Mouse (Mus musculus): ENCODE results near the gene Areg. TPM values are rescaled to one million over a fixed set of nuclear protein-coding genes. Genes with fewer than 3 reads are reported as not detected.
A peak's percentile ranks its signal among the peaks of the same experiment; 100 is the strongest.

The Areg gene
- polyA plus RNA-seq, 1 experiment: not detected

DNA sequence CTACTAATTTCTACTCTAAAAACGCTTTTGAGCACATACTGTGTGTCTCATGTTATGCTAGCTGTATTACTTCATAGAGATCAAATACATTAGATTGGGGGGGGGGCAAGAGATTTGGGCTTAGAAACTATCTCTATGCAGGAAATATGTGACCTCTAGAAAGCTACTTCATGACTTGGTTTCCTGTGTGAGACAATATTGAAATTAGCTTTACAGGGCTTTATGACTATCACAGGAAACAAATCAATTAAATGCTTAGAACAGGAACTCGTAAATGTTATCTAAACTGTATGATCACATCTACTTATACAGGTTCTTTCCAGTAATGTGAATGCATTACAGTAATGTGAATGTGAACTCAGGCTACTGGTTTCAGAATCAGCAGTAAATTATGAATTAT lies 15.3 kb upstream of the Areg start:
- no peak for TF ChIP-seq POLR2A (IDR thresholded peaks at IDR 0.05; ENCODE audit: insufficient read depth, low read length)
- no peak for TF ChIP-seq EP300 (IDR thresholded peaks at IDR 0.05; ENCODE audit: insufficient read depth, low read depth, low read length)
- no peak for TF ChIP-seq CTCF (IDR thresholded peaks at IDR 0.05; ENCODE audit: low read depth, low read length)
- Histone ChIP-seq H3K4me1 (ENCODE audit: control insufficient read depth, insufficient read depth, low read length) (no peaks in the 10 kb centered on the region), H3K27ac (ENCODE audit: insufficient read depth, low read length) (no peak overlapping the region), H3K27me3 (ENCODE audit: control insufficient read depth, insufficient read depth, low read length, poor library complexity, severe bottlenecking) (no peaks in the 10 kb centered on the region), H3K4me3 (ENCODE audit: low read depth, low read length) (no peak overlapping the region), H3K36me3 (ENCODE audit: control insufficient read depth, insufficient read depth, low read length, poor library complexity, severe bottlenecking) (no peaks in the 10 kb centered on the region), H3K9ac (ENCODE audit: low read depth, poor library complexity, severe bottlenecking) (no peak overlapping the region), H3K9me3 (replicated peaks; ENCODE audit: control insufficient read depth, insufficient read depth, low read length, poor library complexity, severe bottlenecking) (no peaks in the 10 kb centered on the region)

DNA sequence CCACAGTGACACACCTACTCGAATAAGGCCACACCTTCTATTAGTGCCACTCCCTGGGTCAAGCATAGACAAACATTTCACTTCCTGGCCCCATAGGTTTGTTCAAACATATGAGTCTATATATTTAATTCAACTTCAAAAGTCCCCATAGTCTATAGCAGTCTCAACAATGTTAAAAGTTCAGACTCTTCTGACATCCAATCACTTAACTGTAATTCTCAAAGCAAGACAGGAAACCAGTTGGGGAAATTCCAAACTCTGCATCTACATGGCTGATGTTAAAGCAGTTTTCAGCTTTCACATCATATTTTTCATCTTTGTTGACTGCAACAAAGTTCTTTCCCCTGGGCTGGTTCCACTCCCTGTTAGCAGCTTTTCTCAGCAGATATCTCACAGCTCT lies 12.8 kb upstream of the Areg start:
- H3K27me3 ChIP-seq (ENCODE audit: control insufficient read depth, insufficient read depth, low read length, poor library complexity, severe bottlenecking): no peaks in the 10 kb centered on the region

DNA sequence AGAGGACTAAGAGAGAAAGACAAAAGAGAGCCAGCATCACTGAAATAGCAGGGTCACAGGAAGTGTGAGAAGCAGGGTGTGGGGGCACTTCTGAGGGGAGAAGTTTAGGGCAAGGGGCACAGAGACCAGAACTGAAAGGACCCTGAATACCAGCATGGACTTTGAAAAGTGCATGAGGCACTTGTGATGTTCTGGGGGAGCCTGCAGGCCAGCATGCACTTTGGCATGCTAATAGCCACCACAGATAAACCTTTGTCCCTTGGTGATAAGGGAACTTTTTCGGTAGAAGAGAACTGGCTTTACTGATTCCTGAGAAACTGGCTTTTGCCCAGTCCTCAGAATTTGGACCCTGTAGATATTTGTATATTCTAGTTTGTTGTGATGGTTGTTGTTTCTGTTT lies 4.4 kb upstream of the Areg start:
- H3K9ac ChIP-seq (ENCODE audit: low read depth, poor library complexity, severe bottlenecking): no peak overlapping the region
- no peaks in the 10 kb centered on the region for H3K9me3 ChIP-seq (replicated peaks; ENCODE audit: control insufficient read depth, insufficient read depth, low read length, poor library complexity, severe bottlenecking)
- no peaks in the 10 kb centered on the region for H3K36me3 ChIP-seq (ENCODE audit: control insufficient read depth, insufficient read depth, low read length, poor library complexity, severe bottlenecking)

More for the DNA sequence above, 12.8 kb upstream of the Areg start:
- H3K36me3 ChIP-seq (ENCODE audit: control insufficient read depth, insufficient read depth, low read length, poor library complexity, severe bottlenecking): no peaks in the 10 kb centered on the region
- no peaks in the 10 kb centered on the region for H3K4me1 ChIP-seq (ENCODE audit: control insufficient read depth, insufficient read depth, low read length)
- H3K9me3 ChIP-seq (replicated peaks; ENCODE audit: control insufficient read depth, insufficient read depth, low read length, poor library complexity, severe bottlenecking): no peaks in the 10 kb centered on the region
- no peak for TF ChIP-seq POLR2A (IDR thresholded peaks at IDR 0.05; ENCODE audit: insufficient read depth, low read length)
- TF ChIP-seq EP300 (IDR thresholded peaks at IDR 0.05; ENCODE audit: insufficient read depth, low read depth, low read length): no peak
- no peak for TF ChIP-seq CTCF (IDR thresholded peaks at IDR 0.05; ENCODE audit: low read depth, low read length)
- no peak overlapping the region for H3K4me3 ChIP-seq (ENCODE audit: low read depth, low read length)
- no peak overlapping the region for H3K9ac ChIP-seq (ENCODE audit: low read depth, poor library complexity, severe bottlenecking)
- no peak overlapping the region for H3K27ac ChIP-seq (ENCODE audit: insufficient read depth, low read length)

DNA sequence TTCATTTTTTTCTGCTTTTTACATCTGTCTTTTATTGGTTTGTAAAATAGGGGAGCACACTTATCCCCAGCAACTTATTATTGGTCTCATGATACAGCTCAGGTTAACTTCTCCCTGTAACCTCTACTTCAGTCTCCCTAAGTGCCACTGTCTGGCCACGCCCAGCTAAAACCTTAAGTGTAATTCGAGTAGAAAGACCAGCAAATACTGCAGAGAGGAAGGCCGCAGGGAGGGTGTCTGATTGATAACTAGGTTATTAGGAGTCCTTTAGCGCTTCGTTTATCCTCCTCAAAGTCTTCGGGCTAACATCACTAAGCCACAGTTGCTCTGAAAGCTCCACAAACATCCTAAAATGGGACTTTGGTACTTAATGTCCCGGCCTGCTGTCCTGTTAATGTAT lies 429 bp upstream of the Areg start:
- TF ChIP-seq EP300 (IDR thresholded peaks at IDR 0.05; ENCODE audit: insufficient read depth, low read depth, low read length) (no peak), CTCF (IDR thresholded peaks at IDR 0.05; ENCODE audit: low read depth, low read length) (no peak), POLR2A (IDR thresholded peaks at IDR 0.05; ENCODE audit: insufficient read depth, low read length) (no peak)
- Histone ChIP-seq H3K4me1 (ENCODE audit: control insufficient read depth, insufficient read depth, low read length) (no peaks in the 10 kb centered on the region), H3K4me3 (ENCODE audit: low read depth, low read length) (peak overlapping the region; percentile 29), H3K27ac (ENCODE audit: insufficient read depth, low read length) (no peak overlapping the region), H3K9ac (ENCODE audit: low read depth, poor library complexity, severe bottlenecking) (no peak overlapping the region), H3K36me3 (ENCODE audit: control insufficient read depth, insufficient read depth, low read length, poor library complexity, severe bottlenecking) (no peaks in the 10 kb centered on the region), H3K9me3 (replicated peaks; ENCODE audit: control insufficient read depth, insufficient read depth, low read length, poor library complexity, severe bottlenecking) (no peaks in the 10 kb centered on the region), H3K27me3 (ENCODE audit: control insufficient read depth, insufficient read depth, low read length, poor library complexity, severe bottlenecking) (0 out of 2 replicates have a peak, but pooled peaks cover 2% of the 10 kb centered on the region)

More for the DNA sequence above, 4.4 kb upstream of the Areg start:
- no peak overlapping the region for H3K27ac ChIP-seq (ENCODE audit: insufficient read depth, low read length)
- TF ChIP-seq CTCF (IDR thresholded peaks at IDR 0.05; ENCODE audit: low read depth, low read length): no peak
- TF ChIP-seq EP300 (IDR thresholded peaks at IDR 0.05; ENCODE audit: insufficient read depth, low read depth, low read length): no peak
- TF ChIP-seq POLR2A (IDR thresholded peaks at IDR 0.05; ENCODE audit: insufficient read depth, low read length): no peak
- H3K4me1 ChIP-seq (ENCODE audit: control insufficient read depth, insufficient read depth, low read length): no peaks in the 10 kb centered on the region
- no peak overlapping the region for H3K4me3 ChIP-seq (ENCODE audit: low read depth, low read length)
- H3K27me3 ChIP-seq (ENCODE audit: control insufficient read depth, insufficient read depth, low read length, poor library complexity, severe bottlenecking): no peaks in the 10 kb centered on the region

DNA sequence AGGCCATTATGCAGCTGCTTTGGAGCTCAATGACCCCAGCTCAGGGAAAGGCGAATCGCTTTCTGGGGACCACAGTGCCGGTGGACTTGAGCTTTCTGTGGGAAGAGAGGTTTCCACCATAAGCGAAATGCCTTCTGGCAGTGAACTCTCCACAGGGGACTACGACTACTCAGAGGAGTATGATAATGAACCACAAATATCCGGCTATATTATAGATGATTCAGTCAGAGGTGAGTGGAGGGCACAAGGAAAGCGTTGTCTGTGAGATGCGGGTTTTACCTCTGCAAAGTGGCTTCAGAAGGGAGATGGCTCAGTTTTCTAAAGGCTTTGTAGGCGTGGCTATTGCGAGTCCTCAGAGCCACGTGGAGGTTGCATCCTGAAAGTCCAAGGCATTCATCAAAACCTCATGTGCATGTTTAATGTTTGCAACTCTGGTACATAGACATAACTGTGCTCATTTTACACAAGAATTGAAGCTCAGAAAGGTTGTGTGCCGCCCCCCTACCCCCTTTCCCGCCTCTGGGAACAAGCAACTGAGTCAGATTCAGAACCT lies 1.6 kb downstream of the Areg start:
- TF ChIP-seq EP300 (IDR thresholded peaks at IDR 0.05; ENCODE audit: insufficient read depth, low read depth, low read length) (no peak), POLR2A (IDR thresholded peaks at IDR 0.05; ENCODE audit: insufficient read depth, low read length) (no peak), CTCF (IDR thresholded peaks at IDR 0.05; ENCODE audit: low read depth, low read length) (no peak)
- H3K27ac ChIP-seq (ENCODE audit: insufficient read depth, low read length): no peak overlapping the region

DNA sequence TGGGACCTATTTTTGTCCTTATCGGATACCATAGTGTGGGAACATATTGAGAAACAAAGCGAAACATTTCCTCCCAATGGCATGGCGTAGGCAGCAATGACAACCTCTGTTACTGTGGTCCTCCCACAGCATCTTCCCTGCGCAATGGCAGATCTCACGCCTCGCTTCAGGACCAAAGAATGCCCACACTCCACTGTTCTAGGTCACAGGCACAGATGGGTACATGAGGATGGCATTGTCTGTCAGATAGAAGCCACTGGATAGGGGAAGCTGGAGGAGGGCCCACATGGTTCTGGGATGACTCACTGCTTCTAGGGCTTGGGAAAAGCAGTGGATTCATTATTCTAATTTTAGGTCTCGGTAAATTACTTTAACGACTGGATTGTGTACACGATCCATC lies 5.6 kb downstream of the Areg start:
- no peaks in the 10 kb centered on the region for H3K4me1 ChIP-seq (ENCODE audit: control insufficient read depth, insufficient read depth, low read length)
- H3K27me3 ChIP-seq (ENCODE audit: control insufficient read depth, insufficient read depth, low read length, poor library complexity, severe bottlenecking): 0 out of 2 replicates have a peak, but pooled peaks cover 2% of the 10 kb centered on the region
- H3K9ac ChIP-seq (ENCODE audit: low read depth, poor library complexity, severe bottlenecking): no peak overlapping the region
- H3K9me3 ChIP-seq (replicated peaks; ENCODE audit: control insufficient read depth, insufficient read depth, low read length, poor library complexity, severe bottlenecking): no peaks in the 10 kb centered on the region
- no peaks in the 10 kb centered on the region for H3K36me3 ChIP-seq (ENCODE audit: control insufficient read depth, insufficient read depth, low read length, poor library complexity, severe bottlenecking)
- no peak for TF ChIP-seq EP300 (IDR thresholded peaks at IDR 0.05; ENCODE audit: insufficient read depth, low read depth, low read length)
- no peak for TF ChIP-seq CTCF (IDR thresholded peaks at IDR 0.05; ENCODE audit: low read depth, low read length)
- TF ChIP-seq POLR2A (IDR thresholded peaks at IDR 0.05; ENCODE audit: insufficient read depth, low read length): no peak
- no peak overlapping the region for H3K4me3 ChIP-seq (ENCODE audit: low read depth, low read length)
- H3K27ac ChIP-seq (ENCODE audit: insufficient read depth, low read length): no peak overlapping the region

More for the DNA sequence above, 1.6 kb downstream of the Areg start:
- Histone ChIP-seq H3K9ac (ENCODE audit: low read depth, poor library complexity, severe bottlenecking) (no peak overlapping the region), H3K36me3 (ENCODE audit: control insufficient read depth, insufficient read depth, low read length, poor library complexity, severe bottlenecking) (no peaks in the 10 kb centered on the region), H3K9me3 (replicated peaks; ENCODE audit: control insufficient read depth, insufficient read depth, low read length, poor library complexity, severe bottlenecking) (no peaks in the 10 kb centered on the region), H3K4me1 (ENCODE audit: control insufficient read depth, insufficient read depth, low read length) (no peaks in the 10 kb centered on the region), H3K27me3 (ENCODE audit: control insufficient read depth, insufficient read depth, low read length, poor library complexity, severe bottlenecking) (0 out of 2 replicates have a peak, but pooled peaks cover 2% of the 10 kb centered on the region), H3K4me3 (ENCODE audit: low read depth, low read length) (no peak overlapping the region)
